Mouse (Mus musculus) forebrain, embryonic 12.5 days (tissue): ENCODE data around the gene Prom1. TPM values are rescaled to one million over a fixed set of nuclear protein-coding genes. Genes with fewer than 3 reads are reported as not detected.
"Not testable (repeated sequence)": the region's sequence is repeated elsewhere in the genome, so short reads cannot be mapped to it uniquely, and the experiment has no call there.

Experiments used
- ATAC-seq: fragments of 200-750 bp; cut with Nextera tagmentation; 2 replicates; pipeline ENCODE4 v1.8.0; 2017; ENCODE audit warnings: moderate TSS enrichment; ENCODE audit not compliant: low FRiP score
- H3K27ac ChIP-seq: fragments of 300-500 bp; sonication (generic); 2 replicates; pipeline ENCODE4 v1.5.1; 2016; ENCODE audit warnings: mild to moderate bottlenecking
- H3K27me3 ChIP-seq: fragments of 300-500 bp; sonication (generic); 2 replicates; pipeline ENCODE4 v1.6.1; 2016; ENCODE audit warnings: mild to moderate bottlenecking
- H3K36me3 ChIP-seq: fragments of 300-500 bp; sonication (generic); replicated peaks from 2 replicates; pipeline ENCODE4 v1.6.1; 2016; ENCODE audit warnings: mild to moderate bottlenecking
- H3K4me1 ChIP-seq: fragments of 300-500 bp; sonication (generic); 2 replicates; pipeline ENCODE4 v1.6.1; 2016
- H3K4me2 ChIP-seq: fragments of 300-500 bp; sonication (generic); 2 replicates; pipeline ENCODE4 v1.6.1; 2016; ENCODE audit warnings: mild to moderate bottlenecking, moderate library complexity
- H3K4me3 ChIP-seq: fragments of 300-500 bp; sonication (generic); replicated peaks from 2 replicates; pipeline ENCODE4 v1.5.1; 2016; ENCODE audit warnings: mild to moderate bottlenecking
- H3K9ac ChIP-seq: fragments of 300-500 bp; sonication (generic); 2 replicates; pipeline ENCODE4 v1.6.1; 2016; ENCODE audit warnings: mild to moderate bottlenecking
- H3K9me3 ChIP-seq: fragments of 300-500 bp; sonication (generic); 2 replicates; pipeline ENCODE4 v1.6.1; 2016
- WGBS: fragments of 180-500 bp; shearing (Covaris S2); methylation state at CpG from one replicate; pipeline ENCODE4 v1.1.7; 2016; 5-methylcytosine and 5-hydroxymethylcytosine counted together
- polyA plus RNA-seq: library from polyadenylated mRNA; unstranded; fragments of >200 nt; fragmentation: Nextera tagmentation; extraction: Ambion mirVana; gene quantifications from 2 replicates; pipeline ENCODE4 v1.2.1, GENCODE M21; 2016

Prom1 gene
- polyA plus RNA-seq, result 102 and 109 TPM in 2 replicates

- peak; percentile 75 for ATAC-seq
- H3K4me1 ChIP-seq, result peaks cover 36% of the 10 kb centered on the region
Observed at GRCm38 (mm10) chr5:44101231-44102110, at the start of gene Prom1. Gene Prom1 (minus strand): TSS chr5:44102032.

GRCm38 (mm10) chr5:44147732-44148131, 45.9 kb upstream of the Prom1 start:
- no peak for ATAC-seq
- no peak overlapping the region for H3K4me2 ChIP-seq
- no peak overlapping the region for H3K9ac ChIP-seq
- peaks cover 4% of the 10 kb centered on the region for H3K4me1 ChIP-seq
- no peak overlapping the region for H3K4me3 ChIP-seq
- H3K9me3 ChIP-seq, result no peaks in the 10 kb centered on the region; the same call in 1 of the 2 replicates
- no peak overlapping the region for H3K27ac ChIP-seq
- H3K27me3 ChIP-seq, result no peaks in the 10 kb centered on the region
- 89% methylated on average over 3 of the region's 3 CpGs for WGBS
- no peaks in the 10 kb centered on the region for H3K36me3 ChIP-seq

More at GRCm38 (mm10) chr5:44101231-44102110, at the start of gene Prom1:
- H3K36me3 ChIP-seq, result no peaks in the 10 kb centered on the region
- peak within 1 kb of the TSS; percentile 80 for H3K4me3 ChIP-seq
- H3K27ac ChIP-seq, result peak within 1 kb of the TSS; percentile 96
- H3K9me3 ChIP-seq, result no peaks in the 10 kb centered on the region
- H3K4me2 ChIP-seq, result peak within 1 kb of the TSS; percentile 86
- H3K9ac ChIP-seq, result peak within 1 kb of the TSS; percentile 92
- no peaks in the 10 kb centered on the region for H3K27me3 ChIP-seq
- under 1% methylated on average over 44 of the region's 44 CpGs for WGBS

GRCm38 (mm10) chr5:44146437-44147332, 44.9 kb upstream of the Prom1 start:
- Histone ChIP-seq H3K9ac (no peak overlapping the region), H3K36me3 (no peaks in the 10 kb centered on the region), H3K4me1 (peaks cover 4% of the 10 kb centered on the region), H3K27ac (no peak overlapping the region), H3K9me3 (no peaks in the 10 kb centered on the region; the same call in 1 of the 2 replicates), H3K4me2 (no peak overlapping the region), H3K4me3 (no peak overlapping the region), H3K27me3 (no peaks in the 10 kb centered on the region)
- 89% methylated on average over 6 of the region's 6 CpGs for WGBS
- no peak for ATAC-seq

GRCm38 (mm10) chr5:44143467-44144235, 41.8 kb upstream of the Prom1 start:
- H3K27me3 ChIP-seq, result no peaks in the 10 kb centered on the region
- H3K4me3 ChIP-seq, result no peak overlapping the region
- H3K36me3 ChIP-seq, result no peaks in the 10 kb centered on the region
- ATAC-seq, result no peak
- no peak overlapping the region for H3K9ac ChIP-seq
- 20% methylated on average over 8 of the region's 8 CpGs for WGBS
- no peak overlapping the region for H3K4me2 ChIP-seq
- no peak overlapping the region for H3K27ac ChIP-seq
- no peaks in the 10 kb centered on the region for H3K9me3 ChIP-seq
- peaks cover 4% of the 10 kb centered on the region for H3K4me1 ChIP-seq

- no peaks in the 10 kb centered on the region for H3K9me3 ChIP-seq
- H3K4me3 ChIP-seq, result no peak overlapping the region
- no peak overlapping the region for H3K9ac ChIP-seq
- H3K27me3 ChIP-seq, result no peaks in the 10 kb centered on the region
- ATAC-seq, result no peak
- H3K36me3 ChIP-seq, result no peaks in the 10 kb centered on the region
- no peak overlapping the region for H3K27ac ChIP-seq
- H3K4me1 ChIP-seq, result no peaks in the 10 kb centered on the region
- H3K4me2 ChIP-seq, result no peak overlapping the region
- 87% methylated on average over 4 of the region's 4 CpGs for WGBS
Observed at GRCm38 (mm10) chr5:44127487-44127886, 25.7 kb upstream of the Prom1 start.

- not testable (repeated sequence) for ATAC-seq, H3K9ac ChIP-seq, H3K27ac ChIP-seq, H3K36me3 ChIP-seq, H3K4me2 ChIP-seq, H3K27me3 ChIP-seq, H3K4me1 ChIP-seq, H3K4me3 ChIP-seq, H3K9me3 ChIP-seq
- WGBS, result 84% methylated on average over 8 of the region's 8 CpGs
Observed at GRCm38 (mm10) chr5:44126574-44126973, 24.7 kb upstream of the Prom1 start.

- Histone ChIP-seq H3K4me1 (no peaks in the 10 kb centered on the region), H3K36me3 (no peaks in the 10 kb centered on the region), H3K9ac (no peak overlapping the region), H3K27ac (no peak overlapping the region), H3K27me3 (no peaks in the 10 kb centered on the region), H3K9me3 (no peaks in the 10 kb centered on the region), H3K4me2 (no peak overlapping the region), H3K4me3 (no peak overlapping the region)
- WGBS, result 98% methylated on average over 2 of the region's 2 CpGs
- ATAC-seq, result no peak
Observed at GRCm38 (mm10) chr5:44121390-44121789, 19.6 kb upstream of the Prom1 start.

GRCm38 (mm10) chr5:44113138-44113537, 11.3 kb upstream of the Prom1 start:
- Histone ChIP-seq H3K36me3 (no peaks in the 10 kb centered on the region), H3K9me3 (no peaks in the 10 kb centered on the region), H3K27ac (no peak overlapping the region), H3K9ac (no peak overlapping the region), H3K4me2 (no peak overlapping the region), H3K4me3 (no peak overlapping the region), H3K4me1 (no peaks in the 10 kb centered on the region), H3K27me3 (no peaks in the 10 kb centered on the region)
- ATAC-seq, result no peak
- WGBS, result 87% methylated on average over 2 of the region's 2 CpGs

- 73% methylated on average over 2 of the region's 2 CpGs for WGBS
- Histone ChIP-seq H3K36me3 (no peaks in the 10 kb centered on the region), H3K4me2 (no peak overlapping the region), H3K9me3 (no peaks in the 10 kb centered on the region), H3K4me3 (no peak overlapping the region), H3K4me1 (peaks cover 3% of the 10 kb centered on the region), H3K9ac (no peak overlapping the region), H3K27ac (no peak overlapping the region), H3K27me3 (no peaks in the 10 kb centered on the region)
- ATAC-seq, result no peak
Observed at GRCm38 (mm10) chr5:44109121-44109520, 7.3 kb upstream of the Prom1 start.

GRCm38 (mm10) chr5:44108125-44108524, 6.3 kb upstream of the Prom1 start:
- Histone ChIP-seq H3K36me3 (no peaks in the 10 kb centered on the region), H3K4me3 (no peak overlapping the region), H3K4me1 (peaks cover 3% of the 10 kb centered on the region), H3K4me2 (no peak overlapping the region), H3K27me3 (no peaks in the 10 kb centered on the region), H3K9ac (no peak overlapping the region), H3K27ac (no peak overlapping the region), H3K9me3 (no peaks in the 10 kb centered on the region)
- ATAC-seq, result no peak
- 86% methylated on average over 4 of the region's 4 CpGs for WGBS

GRCm38 (mm10) chr5:44105192-44105591, 3.4 kb upstream of the Prom1 start:
- no peaks in the 10 kb centered on the region for H3K27me3 ChIP-seq
- WGBS, result 78% methylated on average over 4 of the region's 4 CpGs
- H3K9ac ChIP-seq, result no peak overlapping the region
- no peak overlapping the region for H3K27ac ChIP-seq
- no peak overlapping the region for H3K4me2 ChIP-seq
- ATAC-seq, result no peak
- H3K9me3 ChIP-seq, result no peaks in the 10 kb centered on the region
- H3K4me1 ChIP-seq, result peaks cover 16% of the 10 kb centered on the region
- no peaks in the 10 kb centered on the region for H3K36me3 ChIP-seq
- H3K4me3 ChIP-seq, result no peak overlapping the region

- ATAC-seq, result no peak
- peaks cover 19% of the 10 kb centered on the region for H3K4me1 ChIP-seq
- H3K27me3 ChIP-seq, result no peaks in the 10 kb centered on the region
- peak overlapping the region; percentile 61; the same call in 1 of the 2 replicates for H3K27ac ChIP-seq
- H3K4me2 ChIP-seq, result no peak overlapping the region
- no peaks in the 10 kb centered on the region for H3K9me3 ChIP-seq
- no peak overlapping the region for H3K9ac ChIP-seq
- H3K4me3 ChIP-seq, result no peak overlapping the region
- no peaks in the 10 kb centered on the region for H3K36me3 ChIP-seq
- WGBS, result 12% methylated on average over 8 of the region's 8 CpGs
Observed at GRCm38 (mm10) chr5:44104686-44105085, 2.9 kb upstream of the Prom1 start.
